Mouse (Mus musculus) 3134 (cell line): ENCODE data around the gene Pde6h.

Experiments
- DNase-seq: peaks from one replicate; pipeline ENCODE4 v3.0.0-alpha.2; 2011; ENCODE audit warnings: low spot score; ENCODE audit not compliant: insufficient read length; ENCODE audit errors: extremely low read depth

The Pde6h gene

GRCm38 (mm10) chr6:136910247-136910890 lies 13.3 kb upstream of the Pde6h start:
- DNase-seq: no peak

- DNase-seq: no peak
Measured at GRCm38 (mm10) chr6:136912751-136913265, 10.8 kb upstream of the Pde6h start.

GRCm38 (mm10) chr6:136913384-136914126 lies 10.1 kb upstream of the Pde6h start:
- no peak for DNase-seq

- DNase-seq: no peak
Measured at GRCm38 (mm10) chr6:136914234-136914633, 9.4 kb upstream of the Pde6h start.

- DNase-seq: no peak
Measured at GRCm38 (mm10) chr6:136915721-136916395, 7.8 kb upstream of the Pde6h start.

GRCm38 (mm10) chr6:136917885-136918284 lies 5.7 kb upstream of the Pde6h start:
- DNase-seq: no peak

- DNase-seq: no peak
Measured at GRCm38 (mm10) chr6:136920320-136921257, 3.0 kb upstream of the Pde6h start.

GRCm38 (mm10) chr6:136921601-136922000 lies 2.0 kb upstream of the Pde6h start:
- no peak for DNase-seq

GRCm38 (mm10) chr6:136922080-136922479 lies 1.6 kb upstream of the Pde6h start, which contains the start of gene Erp27:
Gene Erp27, minus strand, starts transcription at chr6:136922180.
- DNase-seq: no peak

- no peak for DNase-seq
Measured at GRCm38 (mm10) chr6:136922871-136923270, 761 bp upstream of the Pde6h start.

GRCm38 (mm10) chr6:136925049-136925448 lies 1.4 kb downstream of the Pde6h start:
- DNase-seq: no peak

- no peak for DNase-seq
Measured at GRCm38 (mm10) chr6:136927626-136928025, 4.0 kb downstream of the Pde6h start.

- DNase-seq: no peak
Measured at GRCm38 (mm10) chr6:136930677-136931076, 7.0 kb downstream of the Pde6h start.

- DNase-seq: no peak
Measured at GRCm38 (mm10) chr6:136931246-136931645, 7.6 kb downstream of the Pde6h start.

- no peak for DNase-seq
Measured at GRCm38 (mm10) chr6:136934068-136934467, 10.4 kb downstream of the Pde6h start.

GRCm38 (mm10) chr6:136935233-136935632 lies 11.6 kb downstream of the Pde6h start:
- DNase-seq: no peak

GRCm38 (mm10) chr6:136936361-136936760 lies 12.7 kb downstream of the Pde6h start:
- DNase-seq: no peak

GRCm38 (mm10) chr6:136937117-136937516 lies 13.5 kb downstream of the Pde6h start:
- no peak for DNase-seq

- DNase-seq: no peak
Measured at GRCm38 (mm10) chr6:136938331-136939126, 14.9 kb downstream of the Pde6h start.
